Mouse (Mus musculus): Measurements from ENCODE around the gene Fam172a. TPM values are rescaled to one million over a fixed set of nuclear protein-coding genes. Genes with fewer than 3 reads are reported as not detected.

Fam172a gene
- polyA plus RNA-seq, 1 experiment, result 5.3 TPM

DNA sequence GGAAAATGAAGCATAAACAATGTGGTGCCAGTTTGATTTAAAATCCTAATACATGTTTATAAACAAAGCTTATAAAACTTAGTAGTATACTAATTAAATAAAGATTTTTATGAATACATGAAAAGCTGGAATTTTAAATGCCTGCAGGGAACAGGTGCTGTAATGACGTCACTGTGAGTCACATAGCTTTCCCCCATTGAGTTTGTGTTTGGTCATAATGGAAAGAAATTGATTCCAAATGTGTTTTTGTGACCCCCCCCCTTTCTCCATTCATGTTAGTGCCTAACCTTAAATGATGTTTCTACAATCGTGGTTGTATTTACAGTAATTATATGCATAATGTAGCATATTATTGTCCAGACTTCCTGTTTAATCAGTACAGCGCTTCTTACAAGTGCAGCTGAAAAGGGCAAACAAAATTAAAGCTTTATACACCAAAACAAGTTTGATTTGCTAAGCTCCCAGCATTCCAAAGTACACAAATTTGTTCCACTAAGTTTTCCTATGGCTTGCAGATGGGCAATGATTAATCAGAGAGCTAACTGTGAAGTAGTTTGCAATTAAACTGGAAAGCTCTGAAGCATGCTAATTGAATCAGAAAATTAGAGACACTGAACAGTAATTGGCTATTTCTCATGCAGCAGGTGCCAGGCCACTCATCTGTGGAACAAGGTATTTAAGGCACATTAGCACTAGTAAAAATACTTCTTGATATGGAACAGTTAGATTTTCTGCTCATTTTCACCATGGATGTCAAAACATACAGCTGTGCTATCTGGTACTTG, 398.1 kb downstream of the Fam172a start:
- H3K36me3 ChIP-seq (ENCODE audit: control insufficient read depth, insufficient read depth, low read length), result no peaks in the 10 kb centered on the region
- H3K27me3 ChIP-seq (replicated peaks; ENCODE audit: control insufficient read depth, insufficient read depth, low read length), result no peaks in the 10 kb centered on the region; the same call in 1 of the 2 replicates
- 30% methylated on average over 3 of the region's 3 CpGs for WGBS
- no peak overlapping the region for H3K27ac ChIP-seq (ENCODE audit: insufficient read depth, low read depth, low read length)
- H3K4me1 ChIP-seq (ENCODE audit: control insufficient read depth, insufficient read depth, low read length), result no peaks in the 10 kb centered on the region
- no peak for TF ChIP-seq POLR2A (IDR thresholded peaks at IDR 0.05; ENCODE audit: low read depth, low read length)
- no peak for TF ChIP-seq CTCF (conservative IDR thresholded peaks at IDR 0.05; ENCODE audit: insufficient read depth, insufficient read length, low read depth, low read length)
- H3K4me3 ChIP-seq (ENCODE audit: insufficient read depth, low read depth, low read length), result no peak overlapping the region
- DNase-seq, result peak; percentile 82

GRCm38 (mm10) chr13:78100664-78101063, 398.8 kb downstream of the Fam172a start:
- no peak overlapping the region for H3K27ac ChIP-seq (ENCODE audit: insufficient read depth, low read depth, low read length)
- no peak for DNase-seq
- H3K4me1 ChIP-seq (ENCODE audit: control insufficient read depth, insufficient read depth, low read length), result no peaks in the 10 kb centered on the region
- TF ChIP-seq POLR2A (IDR thresholded peaks at IDR 0.05; ENCODE audit: low read depth, low read length) (no peak), CTCF (conservative IDR thresholded peaks at IDR 0.05; ENCODE audit: insufficient read depth, insufficient read length, low read depth, low read length) (no peak)
- no peaks in the 10 kb centered on the region for H3K36me3 ChIP-seq (ENCODE audit: control insufficient read depth, insufficient read depth, low read length)
- H3K27me3 ChIP-seq (replicated peaks; ENCODE audit: control insufficient read depth, insufficient read depth, low read length), result no peaks in the 10 kb centered on the region; the same call in 1 of the 2 replicates
- H3K4me3 ChIP-seq (ENCODE audit: insufficient read depth, low read depth, low read length), result no peak overlapping the region
- WGBS, result 77% methylated on average over 3 of the region's 3 CpGs

GRCm38 (mm10) chr13:78102337-78102736, 400.5 kb downstream of the Fam172a start:
- TF ChIP-seq CTCF (conservative IDR thresholded peaks at IDR 0.05; ENCODE audit: insufficient read depth, insufficient read length, low read depth, low read length) (no peak), POLR2A (IDR thresholded peaks at IDR 0.05; ENCODE audit: low read depth, low read length) (no peak)
- DNase-seq, result no peak
- 78% methylated on average over 2 of the region's 2 CpGs for WGBS
- no peaks in the 10 kb centered on the region for H3K36me3 ChIP-seq (ENCODE audit: control insufficient read depth, insufficient read depth, low read length)
- no peak overlapping the region for H3K4me3 ChIP-seq (ENCODE audit: insufficient read depth, low read depth, low read length)
- no peaks in the 10 kb centered on the region; the same call in 1 of the 2 replicates for H3K27me3 ChIP-seq (replicated peaks; ENCODE audit: control insufficient read depth, insufficient read depth, low read length)
- no peak overlapping the region for H3K27ac ChIP-seq (ENCODE audit: insufficient read depth, low read depth, low read length)
- no peaks in the 10 kb centered on the region for H3K4me1 ChIP-seq (ENCODE audit: control insufficient read depth, insufficient read depth, low read length)

DNA sequence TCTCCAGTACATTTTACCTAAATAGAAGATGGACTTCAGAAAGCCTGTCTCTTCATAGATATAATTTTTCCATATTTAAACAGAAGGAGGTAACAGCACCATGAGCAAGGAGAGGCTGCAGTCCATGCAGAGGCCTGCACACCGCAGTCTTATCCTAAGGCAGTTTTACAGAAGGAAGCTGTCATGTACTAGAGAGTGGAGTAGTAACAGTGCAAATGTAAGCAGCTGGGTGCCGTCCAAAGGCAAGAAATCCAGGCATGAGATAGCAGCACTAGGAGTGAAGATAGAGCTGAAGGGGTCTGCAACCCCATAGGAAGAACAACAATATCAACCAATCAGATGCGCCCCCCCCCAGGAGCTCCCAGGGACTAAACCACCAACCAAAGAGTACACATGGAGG, 403.0 kb downstream of the Fam172a start:
- TF ChIP-seq POLR2A (IDR thresholded peaks at IDR 0.05; ENCODE audit: low read depth, low read length) (no peak), CTCF (conservative IDR thresholded peaks at IDR 0.05; ENCODE audit: insufficient read depth, insufficient read length, low read depth, low read length) (no peak)
- Histone ChIP-seq H3K27ac (ENCODE audit: insufficient read depth, low read depth, low read length) (no peak overlapping the region), H3K27me3 (replicated peaks; ENCODE audit: control insufficient read depth, insufficient read depth, low read length) (no peaks in the 10 kb centered on the region), H3K4me1 (ENCODE audit: control insufficient read depth, insufficient read depth, low read length) (no peaks in the 10 kb centered on the region), H3K4me3 (ENCODE audit: insufficient read depth, low read depth, low read length) (no peak overlapping the region), H3K36me3 (ENCODE audit: control insufficient read depth, insufficient read depth, low read length) (no peaks in the 10 kb centered on the region)
- DNase-seq, result no peak
- WGBS, result 93% methylated on average over 3 of the region's 3 CpGs

DNA sequence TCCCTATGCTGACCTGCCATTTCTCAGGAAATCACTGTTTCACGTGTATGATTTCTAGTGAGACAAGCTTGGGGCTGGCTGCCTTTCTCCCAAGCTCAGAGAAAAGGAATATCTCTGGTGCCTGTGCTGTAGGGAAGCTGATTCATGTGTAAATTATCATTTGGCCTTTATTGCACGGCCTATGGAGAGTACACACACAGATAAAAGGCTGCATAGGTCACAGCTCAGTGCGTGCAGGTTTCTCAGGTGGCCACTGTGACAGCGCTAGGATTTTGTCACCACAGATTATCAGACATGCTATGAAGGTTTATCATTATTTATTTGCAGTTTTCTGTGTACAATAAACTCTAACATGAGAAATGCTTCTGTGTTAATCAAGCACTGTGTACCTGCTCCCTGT, 408.8 kb downstream of the Fam172a start:
- WGBS, result 94% methylated on average over 4 of the region's 4 CpGs
- no peaks in the 10 kb centered on the region for H3K4me1 ChIP-seq (ENCODE audit: control insufficient read depth, insufficient read depth, low read length)
- no peaks in the 10 kb centered on the region for H3K27me3 ChIP-seq (replicated peaks; ENCODE audit: control insufficient read depth, insufficient read depth, low read length)
- no peak overlapping the region for H3K27ac ChIP-seq (ENCODE audit: insufficient read depth, low read depth, low read length)
- TF ChIP-seq POLR2A (IDR thresholded peaks at IDR 0.05; ENCODE audit: low read depth, low read length) (no peak), CTCF (conservative IDR thresholded peaks at IDR 0.05; ENCODE audit: insufficient read depth, insufficient read length, low read depth, low read length) (no peak)
- H3K4me3 ChIP-seq (ENCODE audit: insufficient read depth, low read depth, low read length), result no peak overlapping the region
- no peak for DNase-seq
- no peaks in the 10 kb centered on the region for H3K36me3 ChIP-seq (ENCODE audit: control insufficient read depth, insufficient read depth, low read length)

DNA sequence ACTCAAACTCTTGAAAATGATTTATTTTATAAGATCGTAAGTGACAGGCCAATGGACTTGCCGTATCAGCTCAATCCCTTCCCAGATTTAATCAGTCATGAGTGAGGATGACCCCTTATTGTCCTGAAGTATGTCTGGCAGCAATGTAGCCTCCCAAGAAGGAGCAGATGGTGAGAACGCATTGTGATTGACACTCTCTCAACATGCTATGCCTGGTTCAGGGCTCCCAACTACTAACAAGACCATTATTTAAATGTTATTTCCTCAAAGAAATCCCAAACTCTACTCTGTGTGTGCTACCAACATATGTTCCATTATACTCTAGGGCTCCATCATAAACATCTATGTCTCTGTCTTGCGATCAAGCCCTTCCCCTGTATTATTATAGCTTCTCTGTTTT, 412.1 kb downstream of the Fam172a start:
- Histone ChIP-seq H3K27me3 (replicated peaks; ENCODE audit: control insufficient read depth, insufficient read depth, low read length) (no peaks in the 10 kb centered on the region), H3K36me3 (ENCODE audit: control insufficient read depth, insufficient read depth, low read length) (no peaks in the 10 kb centered on the region), H3K4me3 (ENCODE audit: insufficient read depth, low read depth, low read length) (no peak overlapping the region), H3K27ac (ENCODE audit: insufficient read depth, low read depth, low read length) (no peak overlapping the region), H3K4me1 (ENCODE audit: control insufficient read depth, insufficient read depth, low read length) (no peaks in the 10 kb centered on the region)
- WGBS, result 94% methylated on average over 4 of the region's 4 CpGs
- TF ChIP-seq POLR2A (IDR thresholded peaks at IDR 0.05; ENCODE audit: low read depth, low read length), result no peak
- no peak for TF ChIP-seq CTCF (conservative IDR thresholded peaks at IDR 0.05; ENCODE audit: insufficient read depth, insufficient read length, low read depth, low read length)
- no peak for DNase-seq

- WGBS, result 81% methylated on average over 1 of the region's 1 CpGs
- no peak overlapping the region for H3K4me3 ChIP-seq (ENCODE audit: insufficient read depth, low read depth, low read length)
- H3K27me3 ChIP-seq (replicated peaks; ENCODE audit: control insufficient read depth, insufficient read depth, low read length), result no peaks in the 10 kb centered on the region
- H3K4me1 ChIP-seq (ENCODE audit: control insufficient read depth, insufficient read depth, low read length), result no peaks in the 10 kb centered on the region
- H3K27ac ChIP-seq (ENCODE audit: insufficient read depth, low read depth, low read length), result no peak overlapping the region
- no peak for DNase-seq
- TF ChIP-seq POLR2A (IDR thresholded peaks at IDR 0.05; ENCODE audit: low read depth, low read length) (no peak), CTCF (conservative IDR thresholded peaks at IDR 0.05; ENCODE audit: insufficient read depth, insufficient read length, low read depth, low read length) (no peak)
- H3K36me3 ChIP-seq (ENCODE audit: control insufficient read depth, insufficient read depth, low read length), result no peaks in the 10 kb centered on the region
Observed at GRCm38 (mm10) chr13:78118715-78119114, 416.9 kb downstream of the Fam172a start.
